Mouse (Mus musculus): ENCODE data around the gene Pik3cd. TPM values are rescaled to one million over a fixed set of nuclear protein-coding genes. Genes with fewer than 3 reads are reported as not detected.

Gene Pik3cd
- polyA plus RNA-seq (2012; rRNA removed): 5.7 and 7.2 TPM in 2 replicates

DNA sequence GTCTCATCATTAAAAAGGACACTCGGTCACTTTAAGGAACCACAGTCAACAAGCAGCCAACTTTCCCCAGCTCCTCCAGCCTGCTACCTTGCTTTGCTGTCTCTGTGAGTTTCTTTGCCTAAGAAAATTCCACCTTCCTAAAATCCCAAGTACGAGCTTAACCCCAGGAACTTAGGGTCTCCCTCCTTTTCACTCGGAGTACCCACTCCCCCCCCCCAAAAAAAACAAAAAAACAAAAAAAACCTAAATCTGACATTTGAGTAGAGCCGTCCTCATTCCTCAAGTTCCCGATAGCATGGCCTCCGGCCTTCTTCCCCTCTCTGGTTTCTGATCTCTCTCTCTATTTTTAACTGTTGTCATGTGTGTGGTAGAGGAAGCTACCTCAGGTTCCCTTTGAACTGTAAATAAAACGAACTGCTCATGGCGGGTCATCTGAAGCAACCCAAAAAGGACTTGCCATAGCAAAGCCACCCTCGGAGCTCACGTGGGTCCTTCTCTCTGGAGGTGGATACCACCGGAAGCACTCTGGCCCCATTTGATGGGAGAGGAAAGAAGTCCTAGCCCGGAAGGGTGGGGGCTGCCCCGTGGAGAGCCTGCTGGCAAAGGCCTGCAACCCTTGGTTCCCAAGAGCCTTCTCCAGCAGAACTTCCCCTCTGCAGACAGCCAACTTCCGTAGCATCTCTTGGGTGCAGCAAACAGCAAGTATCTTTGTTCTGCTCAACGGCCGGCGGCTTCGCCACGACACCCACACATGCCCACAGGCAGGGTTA lies at the start of gene Pik3cd:
Pik3cd (minus strand) TSS at position 362 of the 770 bp plus-strand sequence.

DNA sequence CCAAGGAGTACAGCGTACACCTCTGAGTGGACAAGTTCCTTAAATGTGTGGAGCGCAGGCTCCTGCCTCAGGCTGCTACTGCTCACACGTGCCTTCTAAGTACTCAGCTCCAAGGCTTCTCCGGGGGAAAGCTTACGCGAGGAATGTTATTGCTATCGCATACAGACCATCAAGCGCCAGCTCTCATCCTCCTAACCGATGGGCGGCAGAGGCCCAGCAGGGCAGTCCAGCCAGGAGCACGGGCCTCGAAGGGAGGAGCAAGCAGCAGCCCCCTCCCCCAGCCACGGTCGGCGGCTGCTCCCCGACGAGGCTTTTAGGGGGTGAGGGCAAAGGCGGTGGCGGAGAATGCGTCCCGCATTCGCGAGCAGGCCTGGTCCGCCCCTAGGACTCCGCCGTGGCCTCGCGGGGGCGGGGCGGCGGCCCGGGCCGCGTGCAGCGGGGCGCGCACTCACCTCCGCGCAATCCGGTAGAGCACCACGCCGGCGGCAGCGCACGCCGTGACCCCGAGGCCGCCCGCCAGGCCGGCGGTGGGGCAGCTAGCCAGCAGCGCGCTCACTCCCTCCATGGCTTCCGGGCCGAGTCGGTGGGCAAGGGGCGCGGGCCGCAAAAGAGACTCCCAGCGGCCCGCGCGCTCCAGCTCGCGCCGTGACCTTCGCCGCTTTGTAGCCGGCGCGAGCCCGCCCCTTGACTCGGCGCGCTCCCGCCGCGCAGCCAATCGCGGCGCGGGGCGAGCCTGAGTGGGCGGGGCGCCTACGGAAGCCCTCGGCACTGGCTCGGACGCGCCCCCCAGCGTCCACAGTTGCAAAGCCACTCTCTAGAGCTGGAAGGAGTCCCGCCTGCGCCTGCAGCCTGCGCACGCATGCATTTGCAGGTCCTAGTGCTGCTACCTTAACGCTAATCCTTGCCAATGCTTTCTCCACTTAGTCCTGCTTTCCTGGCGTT lies 35.3 kb upstream of the Pik3cd start, which contains the start of gene Tmem201:
Tmem201 (minus strand) TSS at position 662 of the 942 bp plus-strand sequence.

Other genes with a start within 250 kb of the Pik3cd start
- gene Rbp7, start 247.6 kb downstream of the Pik3cd start, polyA plus RNA-seq (2012; rRNA removed): not detected in 2 replicates
- not detected in 2 replicates for gene Tmem274, start 225.2 kb downstream of the Pik3cd start, polyA plus RNA-seq (2012; rRNA removed)
- gene Nmnat1, start 217.4 kb downstream of the Pik3cd start, polyA plus RNA-seq (2012; rRNA removed): 6.1 and 6.3 TPM in 2 replicates
- 6.4 and 7.9 TPM in 2 replicates for gene Lzic, start 217.3 kb downstream of the Pik3cd start, polyA plus RNA-seq (2012; rRNA removed)
- 3.6 and 4.2 TPM in 2 replicates for gene Ctnnbip1, start 184.3 kb downstream of the Pik3cd start, polyA plus RNA-seq (2012; rRNA removed)
- gene Clstn1, start 116.1 kb downstream of the Pik3cd start, polyA plus RNA-seq (2012; rRNA removed): 1.3 and 1.5 TPM in 2 replicates
- 6.0 and 7.7 TPM in 2 replicates for gene Tmem201, start 35.5 kb upstream of the Pik3cd start, polyA plus RNA-seq (2012; rRNA removed)
- gene Slc25a33, start 71.7 kb upstream of the Pik3cd start, polyA plus RNA-seq (2012; rRNA removed): 19.1 and 24.4 TPM in 2 replicates